Mouse (Mus musculus) bone marrow macrophage, adult 2 months (primary cell): ENCODE measurements around the gene Larp7.

Source experiments
- CTCF ChIP-seq: IDR thresholded peaks from 2 replicates; pipeline ENCODE4 v1.5.1; 2012; ENCODE audit warnings: low read depth, mild to moderate bottlenecking, low read length, moderate library complexity
- POLR2A ChIP-seq: IDR thresholded peaks from 2 replicates; pipeline ENCODE4 v1.6.1; 2012; ENCODE audit warnings: mild to moderate bottlenecking, low read depth, low read length, borderline replicate concordance

DNA sequence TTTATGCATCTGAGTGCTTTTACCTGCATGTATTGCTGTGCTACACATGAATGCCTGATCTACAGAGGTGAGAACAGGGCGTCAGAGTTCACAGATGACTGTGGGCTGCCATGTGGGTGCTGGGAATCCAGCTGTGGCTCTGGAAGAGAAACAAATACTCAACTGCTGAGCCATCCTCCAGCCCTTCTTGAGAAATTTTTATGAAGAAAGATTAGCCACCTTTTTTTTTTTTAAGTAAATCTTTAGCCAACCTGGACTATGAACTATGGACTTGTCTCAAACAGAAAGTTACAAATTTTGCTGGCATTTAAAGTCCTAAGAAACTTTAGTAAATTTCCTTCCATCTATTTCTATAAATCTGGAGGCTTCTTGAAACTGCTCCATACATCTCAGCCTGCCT, 44.0 kb upstream of the Larp7 start:
- TF ChIP-seq CTCF (no peak), POLR2A (no peak)
